Mouse (Mus musculus) T-cell, adult 2 months (primary cell): ENCODE measurements around the gene Caly.
A peak's percentile ranks its signal among the peaks of the same experiment; 100 is the strongest.

ENCODE experiments used
- DNase-seq: peaks from one replicate; pipeline ENCODE4 v3.0.0; 2022; ENCODE audit warnings: low spot score

Caly gene

DNA sequence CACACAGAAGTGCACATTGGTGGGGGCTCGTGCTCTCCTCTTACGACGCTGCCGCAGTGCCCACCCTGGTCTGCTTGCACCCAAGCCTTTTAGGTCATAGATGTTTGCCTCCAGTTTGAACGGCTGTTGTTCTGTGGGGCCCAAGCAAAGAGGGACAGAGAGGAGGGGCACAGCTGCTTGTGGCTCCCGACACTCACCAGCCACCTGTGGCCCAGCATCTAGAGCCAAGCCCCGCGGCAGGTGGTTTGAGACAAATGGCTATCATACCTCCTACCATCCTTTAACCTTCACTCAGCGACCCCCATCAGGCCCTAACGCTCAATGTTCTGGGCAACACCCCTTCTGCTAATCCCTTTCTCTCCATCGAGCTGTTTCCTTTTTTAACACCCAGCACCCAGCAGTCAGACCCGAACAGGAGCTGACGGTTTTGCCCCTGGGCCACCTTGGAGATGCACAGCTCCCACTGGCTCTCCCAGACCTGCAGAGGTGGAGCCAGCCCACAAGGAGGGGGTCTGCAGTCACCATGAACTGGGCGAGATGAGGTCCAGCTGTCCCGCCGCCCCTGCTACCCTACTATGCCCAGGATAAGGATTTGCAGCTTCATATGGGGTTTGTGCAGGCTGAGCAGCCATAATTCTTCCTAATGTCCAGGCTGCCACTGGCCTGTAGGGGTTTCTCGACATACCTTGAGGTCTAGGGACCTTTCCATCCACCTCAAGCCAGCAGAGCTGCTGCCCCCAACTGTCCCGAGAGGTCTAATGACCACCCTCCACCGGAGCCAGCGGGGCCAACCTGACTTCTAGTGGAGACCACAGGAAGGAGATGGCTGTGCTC is 723 bp downstream of the Caly start:
- no peak for DNase-seq

DNA sequence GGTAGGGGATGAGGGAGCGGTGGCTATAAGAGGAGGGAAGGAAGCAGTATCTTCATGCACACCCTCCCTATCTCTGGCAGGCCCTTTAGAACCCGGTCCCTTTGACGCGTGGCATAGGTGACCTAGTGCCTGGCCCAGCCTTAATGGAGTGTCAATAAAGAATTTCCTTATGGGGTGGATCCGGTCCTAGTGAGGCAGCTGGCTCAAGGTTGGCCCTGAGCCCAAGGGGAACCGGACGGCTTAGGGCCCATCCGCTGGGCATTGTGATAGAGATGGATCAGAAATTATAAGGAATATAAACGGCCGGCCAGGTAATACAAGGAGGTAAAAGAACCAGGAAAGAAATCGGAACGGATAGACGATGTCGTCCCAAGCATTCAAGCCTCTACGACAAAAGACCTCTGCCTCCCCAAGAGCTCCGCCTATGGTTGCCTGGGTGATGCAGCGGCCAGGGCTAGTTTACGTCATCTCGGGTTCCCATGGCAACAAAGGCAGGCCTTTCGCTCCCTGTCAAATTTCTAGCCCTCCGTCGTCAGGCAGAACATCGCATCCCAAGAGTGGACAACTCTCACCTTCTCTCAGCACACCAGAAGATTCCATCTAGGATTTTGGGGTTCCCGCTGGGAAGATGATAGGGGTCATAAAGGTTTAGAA is 1.7 kb downstream of the Caly start:
- peak; percentile 64 for DNase-seq

DNA sequence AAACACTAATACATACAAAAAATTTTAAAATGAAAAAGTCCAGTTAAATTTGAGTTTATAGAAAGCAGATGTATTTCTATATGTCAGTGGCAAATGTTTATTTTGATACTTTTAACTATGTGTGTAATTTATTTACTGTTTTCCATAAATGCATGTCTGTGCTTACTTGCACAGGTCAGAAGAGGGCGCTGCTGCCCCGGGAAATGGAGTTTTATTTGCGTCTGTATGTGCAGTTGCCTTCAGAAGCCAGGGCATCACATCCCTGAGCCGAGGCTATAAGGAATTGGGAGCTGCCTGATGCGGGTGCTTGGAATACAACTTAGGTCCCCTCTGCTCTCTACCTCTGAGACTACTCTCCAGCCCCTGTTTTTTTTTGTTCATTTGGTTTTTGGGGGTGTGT is 3.6 kb downstream of the Caly start:
- DNase-seq, result peak; percentile 52

DNA sequence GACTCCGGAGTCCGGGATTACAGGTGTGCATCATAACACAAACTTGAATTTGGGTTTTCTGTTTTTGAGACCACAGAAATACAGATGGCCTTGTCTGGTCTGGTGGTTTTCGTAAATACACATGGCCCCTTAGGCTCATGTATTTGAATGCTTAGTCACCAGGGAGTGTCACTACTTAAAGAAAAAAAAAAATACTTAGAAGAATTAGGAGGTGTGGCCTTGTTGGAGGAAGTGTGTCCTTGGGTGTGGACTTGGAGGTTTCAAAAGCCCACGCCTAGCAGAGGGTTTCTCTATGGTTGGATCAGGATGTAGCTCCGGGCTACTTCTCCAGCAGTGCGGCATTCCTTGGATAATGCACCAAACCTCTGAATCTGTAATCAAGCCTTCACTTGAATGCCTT is 4.7 kb downstream of the Caly start:
- DNase-seq, result no peak

DNA sequence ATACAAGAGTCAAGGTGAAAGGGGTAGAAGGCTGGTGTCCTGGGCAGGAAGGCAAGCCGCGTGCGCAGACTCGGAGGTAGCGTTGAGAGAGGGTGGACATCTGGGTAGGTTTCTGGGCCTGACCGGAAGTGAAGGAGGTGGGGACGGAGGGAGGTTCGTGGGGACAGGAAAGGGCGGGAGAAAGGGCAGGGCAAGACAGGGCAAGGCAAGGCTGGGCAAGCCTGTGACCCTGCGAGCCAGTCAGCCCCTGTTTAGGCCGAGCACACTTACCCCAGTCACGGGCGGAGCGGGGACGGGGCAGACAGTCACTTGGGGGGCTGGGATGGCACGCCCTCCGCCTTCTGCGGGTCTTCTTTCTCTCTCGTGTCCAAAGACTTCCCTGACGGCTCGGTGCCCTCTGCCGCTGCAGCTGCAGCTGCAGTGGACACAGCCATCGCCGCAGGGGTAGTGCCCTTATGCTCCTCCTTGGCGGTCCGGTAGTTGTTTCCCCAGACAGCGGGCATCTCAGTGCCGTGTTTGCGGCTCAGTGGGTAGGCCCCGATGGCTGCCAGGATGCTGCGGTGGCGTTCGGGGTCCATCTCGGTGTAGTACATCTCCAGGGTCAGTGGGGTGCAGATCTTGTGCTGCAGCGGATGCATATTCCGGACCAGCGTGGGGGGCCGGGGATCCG is 12.2 kb downstream of the Caly start:
- DNase-seq, result no peak

DNA sequence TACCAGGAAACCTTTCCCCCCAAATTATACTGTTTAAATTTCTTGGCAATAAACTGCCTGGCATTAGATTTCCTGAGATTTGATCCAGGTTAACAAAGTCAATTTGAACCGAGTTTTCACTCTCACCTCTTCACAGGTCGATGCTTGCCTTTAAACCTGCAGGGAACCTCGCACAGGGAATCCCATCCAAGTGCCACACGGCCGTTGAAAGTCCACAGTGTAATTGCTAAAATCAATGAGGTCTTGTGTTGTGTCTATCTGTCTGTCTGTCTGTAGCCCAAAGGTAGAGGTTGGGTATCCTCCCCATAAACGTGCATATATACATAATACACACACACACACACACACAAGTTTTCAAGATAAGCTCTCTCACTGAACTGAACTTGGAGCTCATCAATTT is 15.0 kb downstream of the Caly start:
- no peak for DNase-seq

DNA sequence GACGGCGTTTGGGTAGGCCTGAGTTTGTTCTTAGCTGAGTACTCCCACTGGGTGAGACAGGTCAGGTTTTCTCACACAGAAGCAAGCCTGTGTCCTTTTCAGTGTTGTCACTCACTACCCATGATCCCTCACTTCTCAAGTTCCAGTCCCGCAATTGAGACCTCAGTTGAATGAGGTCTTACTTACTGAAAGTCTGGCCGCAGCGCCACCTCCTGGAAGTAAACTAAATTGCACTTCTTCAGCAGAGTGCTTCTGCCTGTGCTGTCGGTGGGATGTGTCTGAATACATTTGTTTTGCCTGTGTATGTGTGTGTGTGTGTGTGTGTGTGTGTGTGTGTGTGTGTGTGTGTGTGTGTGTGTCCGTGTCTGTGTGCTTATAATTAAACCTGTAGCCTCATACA is 19.3 kb downstream of the Caly start:
- peak; percentile 59 for DNase-seq

DNA sequence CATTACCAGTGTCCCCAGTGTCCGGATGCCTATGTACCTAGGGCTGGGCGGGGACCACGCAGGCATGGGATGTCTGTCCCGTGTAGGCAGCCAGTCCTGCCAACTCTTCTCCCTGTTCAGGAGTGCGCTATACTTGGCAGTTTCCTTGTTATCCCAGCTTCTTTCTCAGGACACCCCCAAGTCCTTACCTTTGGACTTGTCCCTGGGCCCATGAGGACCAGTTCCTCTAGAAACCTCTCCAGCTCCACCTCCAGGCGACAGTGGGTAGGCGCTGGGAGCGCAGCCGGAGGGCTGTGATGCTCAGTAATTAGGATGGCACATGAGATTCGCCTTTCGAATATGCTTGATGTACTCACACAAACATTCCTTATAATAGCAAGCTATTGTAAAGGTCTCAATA is 20.0 kb downstream of the Caly start:
- DNase-seq, result no peak

DNA sequence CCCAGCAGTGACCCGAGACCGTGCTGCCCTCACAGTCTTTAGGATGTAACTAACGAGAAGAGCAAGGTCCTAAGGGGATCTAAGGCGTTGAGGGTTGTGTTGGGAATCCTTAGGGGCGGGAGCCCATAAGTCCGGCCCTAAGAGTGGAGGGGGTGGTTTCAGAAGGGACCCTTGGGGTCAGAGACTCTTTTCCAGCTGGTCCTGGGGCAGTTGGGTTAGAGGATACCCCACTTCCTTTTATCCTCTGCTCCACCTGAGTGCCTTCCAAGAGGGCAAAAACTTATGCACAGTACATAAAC is 20.6 kb downstream of the Caly start:
- DNase-seq, result no peak

DNA sequence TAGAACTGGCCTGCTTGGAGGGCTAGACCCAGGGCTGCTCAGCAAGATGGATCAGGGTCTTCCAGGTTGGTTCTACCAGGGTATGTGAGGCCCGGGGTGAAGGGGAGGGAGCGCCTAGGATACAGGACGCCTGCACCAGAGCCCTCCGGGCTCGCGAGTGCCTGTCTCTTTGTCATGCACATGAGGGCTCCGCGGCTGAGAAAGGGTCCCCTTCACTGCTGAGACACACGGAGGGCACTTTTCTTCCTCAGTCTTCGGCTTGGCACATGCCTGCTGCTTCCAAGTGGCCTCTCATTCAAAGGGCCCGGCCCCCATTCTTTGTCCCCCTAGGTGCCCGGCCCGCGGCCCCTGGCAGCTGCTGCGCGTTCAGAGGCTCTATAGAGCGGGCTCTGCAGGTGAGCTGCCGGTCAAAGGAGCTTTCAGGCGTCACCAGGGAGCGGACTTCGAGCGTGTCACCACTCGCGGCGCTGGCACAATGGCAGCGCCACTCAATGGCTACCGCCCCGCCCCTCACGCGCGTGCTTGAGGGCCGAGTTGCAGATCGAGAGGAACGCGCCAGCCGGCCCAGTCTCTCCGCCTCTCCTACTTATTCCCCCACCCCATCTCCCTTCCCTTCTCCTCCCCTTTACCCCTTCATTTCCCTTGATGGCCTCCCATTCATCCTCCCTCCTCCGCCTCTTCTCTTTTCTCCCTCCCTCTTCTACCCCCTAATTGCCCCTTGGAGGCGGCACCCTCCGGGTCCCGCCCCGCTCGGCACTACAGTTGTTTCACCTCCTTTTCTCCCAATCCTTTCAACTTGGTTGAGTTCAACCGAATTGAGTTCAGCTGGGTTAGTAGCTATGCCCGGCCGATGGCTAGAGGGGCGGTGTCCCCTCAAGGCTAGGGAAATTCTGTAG is 21.2 kb downstream of the Caly start:
- no peak for DNase-seq

DNA sequence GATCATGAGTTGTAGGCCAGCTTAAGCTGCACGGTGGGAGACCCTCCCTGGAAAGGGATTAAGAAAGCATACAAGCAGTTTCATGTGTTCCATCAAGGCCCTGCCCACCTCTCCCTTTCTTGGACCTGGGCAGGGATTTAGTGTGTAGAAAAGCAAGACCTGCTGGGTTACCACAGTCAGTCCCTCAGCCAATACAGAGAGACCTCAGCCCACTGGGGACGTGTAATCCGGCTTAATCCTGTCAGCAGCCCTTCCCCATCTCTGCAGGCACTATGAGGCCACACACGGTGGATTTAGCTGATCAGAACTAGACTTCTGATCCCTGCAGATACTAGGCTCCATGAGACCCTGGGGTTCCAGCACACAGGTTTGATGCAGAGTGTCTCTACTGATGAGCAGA is 22.7 kb downstream of the Caly start:
- DNase-seq, result no peak

DNA sequence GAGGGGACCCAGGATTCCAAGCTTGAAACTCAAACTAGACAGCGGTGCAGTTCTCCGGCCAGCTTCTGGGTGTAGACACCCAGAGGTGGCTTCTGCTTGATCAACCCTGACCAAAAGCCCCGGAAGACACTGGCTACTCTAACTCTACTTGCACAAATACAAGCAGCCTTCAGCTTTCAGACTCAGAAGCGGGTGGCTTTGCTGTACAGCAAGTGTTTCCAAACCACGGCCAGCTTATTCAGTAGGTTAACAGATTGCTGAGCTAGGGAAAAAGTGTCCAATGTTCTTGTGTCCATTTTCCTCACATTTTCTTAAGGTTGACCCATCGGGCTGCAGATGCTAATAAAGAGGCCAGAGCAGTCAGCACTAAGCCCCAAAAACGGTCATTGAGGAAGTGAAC is 23.8 kb downstream of the Caly start:
- DNase-seq, result no peak

DNA sequence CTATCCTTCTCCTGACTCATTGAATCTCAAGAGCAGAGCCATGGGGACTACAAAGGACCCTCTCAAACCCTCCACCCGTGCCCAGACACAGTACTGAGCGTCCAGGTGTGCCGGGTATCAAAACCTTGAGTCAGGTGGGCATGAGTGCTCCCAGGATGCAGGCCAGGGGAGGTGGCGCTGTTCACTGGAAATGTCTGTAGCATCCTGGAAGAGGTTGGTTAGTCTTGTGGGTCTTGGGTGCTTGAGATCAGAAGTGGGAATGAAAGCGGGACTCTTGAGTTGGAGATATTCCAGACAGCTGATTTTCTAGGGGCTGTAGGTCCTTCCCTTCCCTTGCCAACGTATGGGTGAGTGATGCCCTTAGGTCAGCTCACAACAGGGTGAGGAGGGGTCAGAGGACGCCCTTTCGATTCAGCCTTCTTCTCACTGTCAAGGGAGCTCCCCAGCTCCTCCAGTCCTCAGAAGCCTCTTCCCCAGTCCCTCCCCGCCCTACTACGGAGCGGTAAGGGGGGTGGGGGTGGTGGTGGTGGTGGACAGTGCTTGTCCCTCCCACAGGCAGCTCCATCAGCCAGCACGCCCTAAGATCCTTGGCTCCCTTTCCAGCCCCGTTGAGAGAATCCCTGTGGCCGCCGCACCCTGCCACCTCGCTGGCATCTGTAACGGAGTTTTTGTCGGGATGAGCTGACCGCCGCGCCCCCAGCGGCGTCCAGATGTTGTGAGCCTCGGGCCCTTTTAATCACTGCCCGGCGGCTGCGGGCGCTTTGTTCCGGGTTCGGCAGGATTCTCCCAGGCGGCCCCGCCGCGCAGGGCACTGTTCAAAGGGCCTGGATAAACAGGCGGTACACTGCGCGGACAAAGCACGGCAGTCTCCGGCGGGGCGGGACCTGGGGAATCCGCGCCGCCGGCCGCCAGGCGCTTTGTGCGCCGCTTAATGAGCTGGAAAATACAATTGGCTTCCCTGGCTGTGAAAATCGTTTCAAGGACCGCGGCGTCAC is 24.6 kb downstream of the Caly start:
- no peak for DNase-seq

DNA sequence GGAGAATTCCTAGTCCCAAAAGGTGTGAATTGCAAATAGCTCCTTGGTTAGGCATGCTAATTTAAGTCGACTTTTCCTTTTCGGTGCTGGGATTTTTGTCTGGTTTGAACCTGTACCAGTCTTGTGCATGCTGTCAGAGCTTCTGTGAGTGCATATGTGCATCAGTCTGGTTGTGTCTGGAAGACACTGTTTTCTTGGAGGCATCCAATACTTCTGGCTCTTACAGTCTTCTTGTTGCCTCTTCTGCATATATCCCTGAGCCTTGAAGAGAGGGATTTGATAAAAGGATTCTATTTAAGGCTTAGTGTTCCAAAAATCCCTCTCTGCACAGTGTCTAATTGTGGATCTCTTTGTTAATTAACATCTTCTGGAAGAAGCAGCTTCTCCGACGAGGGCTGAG is 28.2 kb downstream of the Caly start:
- DNase-seq, result no peak

DNA sequence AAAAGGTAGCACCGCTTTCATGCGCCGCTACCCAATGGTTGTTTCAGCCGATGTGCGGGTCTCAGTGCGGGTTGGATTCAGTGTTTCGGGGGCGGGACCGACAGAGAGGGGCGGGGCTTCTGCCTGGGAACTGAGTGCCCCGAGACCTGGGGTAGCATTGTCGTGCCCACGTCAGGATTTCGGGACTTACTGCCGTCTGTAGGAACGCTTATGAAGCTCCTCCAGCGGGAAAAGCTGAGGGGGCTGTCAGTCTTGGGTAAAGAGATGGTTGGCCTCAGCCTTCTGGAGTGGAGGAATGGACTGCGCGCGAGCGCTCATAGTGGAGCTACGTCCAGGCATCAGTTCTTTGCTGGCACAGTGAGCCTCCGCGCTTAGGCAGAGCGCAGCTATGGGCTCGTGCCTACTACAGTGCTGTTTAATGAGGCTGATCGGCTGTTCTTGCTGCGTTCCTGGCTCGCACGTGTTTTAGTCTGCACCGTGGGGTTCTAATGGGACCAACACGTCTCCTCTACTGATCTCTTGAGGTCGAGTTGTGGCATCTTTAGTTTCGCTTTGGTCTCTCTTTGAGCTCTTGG is 33.1 kb downstream of the Caly start:
- DNase-seq, result no peak

DNA sequence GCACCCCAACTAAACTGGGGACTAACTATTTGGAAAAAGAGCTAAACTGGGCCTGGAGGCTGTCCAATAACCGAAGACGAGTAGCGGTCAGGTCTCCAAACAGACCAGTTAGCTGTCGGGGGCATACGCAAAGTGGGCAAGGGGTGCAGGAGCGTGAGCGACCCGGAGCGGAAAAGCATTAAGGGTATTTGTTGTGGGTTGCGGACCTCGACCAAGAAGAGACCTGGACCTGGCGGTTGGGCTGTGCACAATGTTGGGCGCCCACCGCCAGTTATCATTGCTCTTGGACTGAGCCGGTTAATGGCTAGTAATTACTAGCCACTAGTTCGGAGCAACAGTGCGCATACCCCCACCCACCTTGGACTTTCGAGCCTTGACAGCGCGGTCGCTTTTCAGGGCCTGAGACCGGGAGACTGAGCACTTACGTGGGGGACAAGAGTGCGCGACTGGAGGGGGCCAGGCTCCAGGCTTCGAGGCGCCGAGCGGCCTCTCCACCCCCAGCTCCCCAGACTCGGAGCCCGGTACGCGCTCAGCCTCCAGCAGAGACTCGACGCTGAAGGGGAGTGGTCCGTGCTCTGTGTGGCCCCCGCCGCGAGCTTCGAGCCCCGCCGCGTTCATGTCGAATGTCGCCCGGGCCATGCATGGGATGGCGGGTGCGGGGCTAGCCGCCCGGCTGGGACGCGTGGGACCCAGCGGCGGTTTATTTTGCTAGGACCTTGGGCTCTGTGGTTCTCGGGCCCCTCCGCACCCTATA is 33.8 kb downstream of the Caly start, which contains the start of gene Msx3:
TSS of gene Msx3 (minus strand) at position 729 of the 754 bp plus-strand sequence.
- DNase-seq, result no peak

DNA sequence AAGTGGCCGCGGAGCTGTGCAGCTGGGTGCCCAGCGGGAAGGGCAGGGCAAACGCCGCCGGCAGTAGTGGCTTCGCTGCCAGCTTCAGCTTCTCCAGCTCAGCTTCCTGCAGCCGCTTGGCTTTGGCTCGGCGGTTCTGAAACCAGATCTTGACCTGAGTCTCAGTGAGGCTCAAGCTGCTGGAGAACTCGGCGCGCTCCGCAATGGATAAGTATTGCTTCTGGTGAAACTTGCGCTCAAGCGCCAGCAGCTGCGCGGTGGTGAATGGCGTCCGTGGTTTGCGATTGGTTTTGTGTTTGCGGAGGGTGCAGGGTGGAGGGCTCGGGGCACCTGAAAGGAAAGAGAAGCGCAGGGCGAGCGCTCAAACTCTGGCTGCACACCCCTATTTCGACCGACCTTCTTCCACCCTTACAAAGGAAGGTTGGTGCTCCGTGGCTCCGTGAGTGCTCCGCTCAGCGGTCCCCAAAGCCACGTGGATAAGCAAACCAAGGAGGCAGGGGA is 34.5 kb downstream of the Caly start:
- no peak for DNase-seq

DNA sequence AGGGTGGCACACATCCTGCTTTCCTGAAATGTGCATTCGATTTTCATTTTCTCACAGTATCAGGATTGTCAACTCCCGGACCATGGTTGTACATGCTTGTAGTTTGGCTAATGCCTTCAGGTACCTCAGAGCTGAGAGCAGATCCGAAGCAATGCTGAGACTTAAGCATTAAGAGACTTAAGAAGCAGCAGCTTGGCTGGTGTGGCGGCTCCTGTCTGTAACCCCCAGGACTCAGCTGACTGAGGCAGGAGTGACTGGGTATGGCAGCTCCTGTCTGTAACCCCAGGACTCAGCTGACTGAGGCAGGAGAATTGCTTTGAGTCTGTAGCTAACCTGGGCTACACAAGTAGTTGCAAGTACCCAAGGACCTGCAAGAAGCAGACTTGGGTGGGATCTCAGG is 36.8 kb downstream of the Caly start:
- no peak for DNase-seq

DNA sequence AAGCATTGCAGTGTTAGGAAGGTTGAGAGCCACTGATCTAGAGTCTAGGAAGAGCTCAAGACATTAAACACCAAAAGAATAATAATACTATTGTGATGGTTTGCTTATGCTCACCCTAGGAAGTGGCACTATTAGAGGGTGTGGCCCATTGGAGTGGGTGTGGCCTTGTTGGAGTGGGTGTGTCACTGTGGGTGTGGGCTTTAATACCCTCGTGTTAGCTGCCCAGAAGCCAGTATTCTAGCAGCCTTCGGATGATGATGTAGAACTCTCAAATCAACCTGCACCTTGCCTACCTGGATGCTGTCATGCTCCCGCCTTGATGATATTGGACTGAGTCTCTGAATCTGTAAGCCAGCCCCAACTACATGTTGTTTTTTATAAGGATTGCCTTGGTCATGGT is 39.6 kb downstream of the Caly start:
- DNase-seq, result no peak

DNA sequence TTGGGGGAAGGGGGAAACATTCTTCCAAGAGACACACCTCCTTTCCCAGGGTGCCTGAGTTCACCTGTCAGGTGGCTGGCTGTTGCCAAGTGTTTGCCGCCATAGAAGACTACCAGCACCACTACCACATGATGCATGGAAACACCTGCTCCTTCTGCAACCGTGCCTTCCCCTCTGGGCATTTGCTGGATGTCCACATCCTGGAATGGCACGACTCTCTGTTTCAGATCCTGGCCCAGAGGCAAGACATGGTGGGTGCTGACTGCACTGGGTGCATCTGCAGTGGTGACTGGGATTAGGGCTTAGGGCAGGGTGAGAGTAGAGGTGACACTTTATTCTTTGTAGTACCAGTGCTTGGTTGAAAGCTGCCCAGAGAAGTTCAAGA is 45.2 kb downstream of the Caly start:
- DNase-seq, result no peak
